Mouse (Mus musculus) neural tube, embryonic 11.5 days (tissue): ENCODE results near the gene Nudt16l1. TPM values are rescaled to one million over a fixed set of nuclear protein-coding genes. Genes with fewer than 3 reads are reported as not detected.

ENCODE experiments used
- ATAC-seq: fragments of 200-750 bp; cut with Nextera tagmentation; 2 replicates; pipeline ENCODE4 v1.8.0; 2017; ENCODE audit warnings: moderate number of reproducible peaks, mild to moderate bottlenecking, moderate TSS enrichment, moderate library complexity; ENCODE audit not compliant: insufficient read depth, low FRiP score, low TSS enrichment
- DNase-seq: peaks from one replicate; pipeline ENCODE4 v3.0.0-alpha.2; 2015; ENCODE audit warnings: low spot score
- H3K27ac ChIP-seq: fragments of 300-500 bp; sonication (generic); 2 replicates; pipeline ENCODE4 v1.5.1; 2014; ENCODE audit warnings: low read depth, mild to moderate bottlenecking, low read length
- H3K27me3 ChIP-seq: fragments of 300-500 bp; sonication (generic); 2 replicates; pipeline ENCODE4 v1.6.1; 2014; ENCODE audit warnings: mild to moderate bottlenecking, low read length, mixed read lengths; ENCODE audit not compliant: control insufficient read depth, insufficient read depth
- H3K36me3 ChIP-seq: fragments of 300-500 bp; sonication (generic); 2 replicates; pipeline ENCODE4 v1.6.1; 2014; ENCODE audit warnings: mild to moderate bottlenecking, low read length, moderate library complexity, mixed read lengths; ENCODE audit not compliant: control insufficient read depth, insufficient read depth
- H3K4me1 ChIP-seq: fragments of 300-500 bp; sonication (generic); 2 replicates; pipeline ENCODE4 v1.6.1; 2014; ENCODE audit warnings: low read length, mixed read lengths; ENCODE audit not compliant: control insufficient read depth, insufficient read depth
- H3K4me2 ChIP-seq: fragments of 300-500 bp; sonication (generic); 2 replicates; pipeline ENCODE4 v1.6.1; 2014; ENCODE audit warnings: low read depth, mild to moderate bottlenecking, moderate library complexity
- H3K4me3 ChIP-seq: fragments of 300-500 bp; sonication (generic); 2 replicates; pipeline ENCODE4 v1.5.1; 2014; ENCODE audit warnings: low read depth, low read length
- H3K9ac ChIP-seq: fragments of 300-500 bp; sonication (generic); 2 replicates; pipeline ENCODE4 v1.6.1; 2014; ENCODE audit warnings: mild to moderate bottlenecking, low read length
- H3K9me3 ChIP-seq: fragments of 300-500 bp; sonication (generic); 2 replicates; pipeline ENCODE4 v1.6.1; 2016; ENCODE audit warnings: low read length; ENCODE audit not compliant: control insufficient read depth
- WGBS: fragments of 180-500 bp; shearing (Covaris S2); extraction: QIAGEN DNeasy Blood & Tissue Kit; methylation state at CpG from one replicate; pipeline ENCODE4 v1.1.7; 2014; 5-methylcytosine and 5-hydroxymethylcytosine counted together
- polyA plus RNA-seq: library from polyadenylated mRNA; unstranded; fragments of >200 nt; fragmentation: Nextera tagmentation; extraction: Ambion mirVana; gene quantifications from 2 replicates; pipeline ENCODE4 v1.2.1, GENCODE M21; 2014

Gene Nudt16l1
- polyA plus RNA-seq, 1 experiment from 2014 or later, result 141 TPM

GRCm38 (mm10) chr16:4923996-4924395, 14.6 kb upstream of the Nudt16l1 start:
- H3K4me1 ChIP-seq, result no peaks in the 10 kb centered on the region
- H3K9me3 ChIP-seq, result no peaks in the 10 kb centered on the region
- H3K27ac ChIP-seq, result no peak overlapping the region
- peaks cover 4% of the 10 kb centered on the region for H3K36me3 ChIP-seq
- H3K9ac ChIP-seq, result no peak overlapping the region
- WGBS, result 93% methylated on average over 5 of the region's 5 CpGs
- ATAC-seq (no peak), DNase-seq (no peak)
- H3K27me3 ChIP-seq, result no peaks in the 10 kb centered on the region
- H3K4me3 ChIP-seq, result no peak overlapping the region
- H3K4me2 ChIP-seq, result no peak overlapping the region

DNA sequence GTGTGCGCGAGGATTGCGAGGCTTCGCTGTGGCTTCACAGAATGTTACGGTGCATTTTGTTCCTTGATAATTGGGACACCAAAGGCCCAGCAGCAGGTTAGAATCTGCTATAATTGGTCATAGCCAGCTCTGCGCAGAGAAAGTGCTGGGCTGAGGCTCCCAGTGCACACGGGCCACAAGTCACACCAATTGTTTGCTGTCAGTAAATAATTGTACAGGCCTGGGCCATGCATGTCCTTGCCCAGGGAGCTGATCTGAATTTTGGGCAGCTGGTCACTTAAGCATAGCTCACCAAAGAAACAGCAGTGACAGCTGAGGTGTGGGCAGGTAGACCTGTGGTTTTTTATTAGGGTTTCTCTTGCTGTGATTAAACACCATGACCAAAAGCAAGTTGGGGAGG, 10.6 kb upstream of the Nudt16l1 start:
- H3K9ac ChIP-seq, result no peak overlapping the region
- H3K4me1 ChIP-seq, result no peaks in the 10 kb centered on the region
- H3K36me3 ChIP-seq, result peaks cover 8% of the 10 kb centered on the region
- H3K4me3 ChIP-seq, result no peak overlapping the region
- no peak overlapping the region for H3K27ac ChIP-seq
- no peak overlapping the region for H3K4me2 ChIP-seq
- no peak for ATAC-seq
- no peak for DNase-seq
- H3K27me3 ChIP-seq, result no peaks in the 10 kb centered on the region
- 96% methylated on average over 7 of the region's 7 CpGs for WGBS
- no peaks in the 10 kb centered on the region for H3K9me3 ChIP-seq

DNA sequence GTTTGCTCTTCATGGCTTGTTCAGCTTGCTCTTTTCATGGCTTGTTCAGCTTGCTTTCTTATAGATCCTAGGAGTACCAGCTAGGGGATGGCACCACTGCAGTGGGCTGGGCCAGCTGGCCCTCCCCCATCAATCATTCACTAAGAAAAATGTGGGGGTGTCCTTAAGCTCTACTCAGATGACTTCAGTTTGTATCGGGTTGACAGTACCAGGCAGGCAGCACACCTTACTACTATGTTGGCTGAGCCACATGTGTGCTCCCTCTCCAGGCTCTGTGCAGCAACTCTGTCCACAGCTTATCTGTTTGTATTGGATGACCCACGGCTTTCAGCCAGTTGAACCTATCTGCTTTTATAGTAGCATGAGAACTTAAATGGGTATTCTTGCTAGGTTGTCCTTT, 10.1 kb upstream of the Nudt16l1 start:
- Histone ChIP-seq H3K27ac (no peak overlapping the region), H3K4me1 (no peaks in the 10 kb centered on the region), H3K4me3 (no peak overlapping the region), H3K9ac (no peak overlapping the region), H3K4me2 (no peak overlapping the region), H3K9me3 (no peaks in the 10 kb centered on the region), H3K27me3 (no peaks in the 10 kb centered on the region), H3K36me3 (peaks cover 8% of the 10 kb centered on the region)
- ATAC-seq (no peak), DNase-seq (no peak)
- WGBS, result 95% methylated on average over 2 of the region's 2 CpGs

DNA sequence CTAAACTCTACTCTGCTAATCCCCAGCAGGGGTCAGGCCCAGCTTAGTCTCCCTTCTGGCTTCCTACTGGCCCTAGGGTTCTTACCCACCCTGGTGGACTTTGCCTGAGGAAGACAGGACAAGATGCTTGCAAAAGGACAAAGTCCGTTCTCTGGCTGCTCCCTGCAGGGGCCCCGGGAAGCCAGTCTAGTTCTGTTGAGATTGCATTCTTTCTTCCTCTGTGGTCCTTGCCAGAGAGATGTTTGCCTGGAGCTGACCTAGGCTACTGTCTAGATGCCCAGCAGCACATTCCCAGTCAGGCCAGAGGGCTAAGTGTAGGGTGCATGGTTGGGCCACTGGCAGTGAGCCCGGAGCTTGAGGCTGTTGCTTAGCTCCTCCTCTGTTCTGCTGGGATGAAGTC, 6.1 kb upstream of the Nudt16l1 start:
- 84% methylated on average over 3 of the region's 3 CpGs for WGBS
- H3K36me3 ChIP-seq, result peaks cover 11% of the 10 kb centered on the region
- no peaks in the 10 kb centered on the region for H3K4me1 ChIP-seq
- ATAC-seq (no peak), DNase-seq (no peak)
- H3K9me3 ChIP-seq, result no peaks in the 10 kb centered on the region
- no peak overlapping the region for H3K4me2 ChIP-seq
- no peak overlapping the region for H3K9ac ChIP-seq
- no peak overlapping the region for H3K27ac ChIP-seq
- H3K4me3 ChIP-seq, result no peak overlapping the region
- H3K27me3 ChIP-seq, result no peaks in the 10 kb centered on the region

DNA sequence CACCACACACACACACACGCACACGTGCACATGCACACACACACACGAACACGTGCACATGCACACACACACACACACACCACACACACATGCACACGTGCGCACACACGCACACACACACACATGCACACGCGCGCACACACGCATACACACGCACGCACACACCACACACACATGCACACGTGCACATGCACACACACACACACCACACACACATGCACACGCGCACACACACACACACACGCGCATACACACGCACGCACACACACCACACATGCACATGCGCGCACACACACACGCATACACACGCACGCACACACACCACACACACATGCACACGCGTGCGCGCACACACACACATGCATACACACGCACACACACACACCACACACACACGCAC, 3.1 kb upstream of the Nudt16l1 start:
- no peak overlapping the region for H3K27ac ChIP-seq
- WGBS, result 98% methylated on average over 31 of the region's 31 CpGs
- H3K4me3 ChIP-seq, result no peak overlapping the region
- H3K27me3 ChIP-seq, result no peaks in the 10 kb centered on the region
- no peak overlapping the region for H3K9ac ChIP-seq
- peaks cover 10% of the 10 kb centered on the region for H3K4me1 ChIP-seq
- DNase-seq (no peak), ATAC-seq (no peak)
- H3K36me3 ChIP-seq, result peaks cover 10% of the 10 kb centered on the region
- H3K9me3 ChIP-seq, result no peaks in the 10 kb centered on the region
- no peak overlapping the region for H3K4me2 ChIP-seq

DNA sequence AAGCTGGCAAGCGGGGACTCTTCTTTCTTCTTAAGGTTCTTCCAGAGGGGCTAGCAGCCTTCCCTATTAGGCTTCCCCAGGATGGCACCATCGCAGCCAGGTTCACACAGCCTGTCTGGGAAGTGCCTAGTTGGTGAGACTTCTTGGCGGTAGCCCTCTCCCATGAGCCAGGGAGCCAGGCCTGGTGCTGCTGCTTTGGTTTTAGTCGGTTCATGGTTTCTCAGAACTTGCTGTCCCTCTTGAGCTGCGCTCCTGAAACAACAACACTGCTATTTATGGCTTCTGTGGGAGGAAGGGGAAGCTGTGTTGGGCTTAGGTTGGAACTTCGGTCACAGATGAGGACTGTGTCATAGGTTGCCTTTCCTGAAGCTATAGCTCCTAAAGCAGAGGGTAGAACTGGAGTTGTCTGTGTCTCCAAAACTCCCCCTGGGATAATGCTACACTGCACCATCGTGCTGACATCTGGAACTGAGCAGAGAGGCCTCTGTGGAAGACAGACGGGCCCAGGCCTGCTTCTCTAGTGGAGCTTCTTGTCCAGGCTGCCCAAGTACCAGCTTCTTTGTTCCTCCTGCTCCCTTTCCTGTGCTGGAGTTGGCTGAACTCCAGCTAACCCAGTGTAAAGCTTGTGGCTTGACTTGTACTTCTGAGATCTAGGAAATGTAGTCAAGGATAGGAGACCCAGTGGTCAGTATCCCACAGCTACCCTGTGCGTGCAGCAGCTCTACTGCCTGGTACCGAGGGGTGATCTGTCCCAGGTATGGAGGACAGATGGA, 2.4 kb upstream of the Nudt16l1 start:
- H3K27ac ChIP-seq, result no peak overlapping the region
- no peak overlapping the region for H3K4me3 ChIP-seq
- DNase-seq (no peak), ATAC-seq (no peak)
- WGBS, result 91% methylated on average over 10 of the region's 10 CpGs
- H3K4me2 ChIP-seq, result no peak overlapping the region
- no peak overlapping the region for H3K9ac ChIP-seq
- no peaks in the 10 kb centered on the region for H3K9me3 ChIP-seq
- H3K27me3 ChIP-seq, result no peaks in the 10 kb centered on the region
- peaks cover 14% of the 10 kb centered on the region for H3K36me3 ChIP-seq
- H3K4me1 ChIP-seq, result peaks cover 10% of the 10 kb centered on the region

DNA sequence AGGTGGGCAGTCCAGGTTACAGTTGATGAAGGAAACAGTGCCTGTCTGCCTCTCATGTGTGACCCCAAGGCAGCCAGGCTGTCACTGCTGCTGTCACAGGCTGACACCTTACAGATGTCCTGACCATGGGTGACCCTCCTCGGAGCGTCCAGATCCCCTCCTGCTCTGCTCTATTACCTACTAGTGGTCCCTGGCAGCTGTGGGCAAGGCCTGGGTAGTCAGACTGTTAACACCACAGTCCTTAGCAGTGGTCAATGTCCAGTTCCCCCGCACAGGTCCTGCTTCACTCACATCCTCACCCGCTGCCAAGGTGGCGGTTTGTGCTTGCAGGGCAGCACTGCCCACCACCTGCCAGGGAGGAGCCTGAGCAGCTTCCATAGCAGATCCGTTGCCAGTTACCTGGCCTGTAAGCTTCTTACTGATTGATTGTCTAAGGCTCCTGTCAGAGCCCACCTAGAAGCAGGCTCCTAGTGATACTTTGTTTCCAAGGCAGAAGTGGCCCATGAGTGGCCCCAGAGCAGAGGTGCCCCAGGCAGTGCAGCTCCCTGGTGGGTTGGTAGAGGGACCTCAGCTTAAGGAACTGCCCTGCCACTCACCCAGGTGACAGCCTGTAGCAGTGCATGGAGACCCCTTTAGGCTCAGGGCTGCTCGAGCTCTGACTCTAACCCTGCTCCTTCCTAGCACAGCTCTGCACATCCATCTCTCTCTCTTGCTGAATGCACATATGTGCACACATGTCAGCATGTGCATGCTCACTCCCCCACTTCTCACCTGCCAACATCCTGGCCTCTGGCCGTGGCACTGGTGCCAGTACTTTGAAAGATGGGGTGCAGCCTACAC, 990 bp upstream of the Nudt16l1 start:
- Histone ChIP-seq H3K27me3 (no peaks in the 10 kb centered on the region), H3K9ac (no peak overlapping the region), H3K9me3 (no peaks in the 10 kb centered on the region), H3K4me2 (no peak overlapping the region), H3K27ac (no peak overlapping the region), H3K36me3 (peaks cover 14% of the 10 kb centered on the region), H3K4me3 (no peak overlapping the region), H3K4me1 (peaks cover 10% of the 10 kb centered on the region)
- WGBS, result 85% methylated on average over 8 of the region's 8 CpGs
- DNase-seq (no peak), ATAC-seq (no peak)

DNA sequence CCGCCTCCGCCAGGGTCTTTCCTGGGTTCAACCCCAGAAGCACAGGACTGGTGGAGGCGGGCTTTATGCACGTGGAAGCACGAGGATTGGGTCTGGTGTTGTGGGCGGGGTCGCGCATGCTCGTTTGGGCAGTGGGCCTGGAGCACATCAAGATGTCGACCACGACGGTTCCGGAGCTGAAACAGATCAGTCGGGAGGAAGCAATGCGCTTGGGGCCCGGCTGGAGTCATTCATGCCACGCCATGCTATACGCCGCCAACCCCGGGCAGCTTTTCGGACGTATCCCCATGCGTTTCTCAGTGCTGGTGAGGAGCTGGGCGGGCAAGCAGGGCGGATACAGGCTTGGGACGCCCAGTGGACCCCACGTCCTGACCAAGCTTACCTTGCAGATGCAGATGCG, 428 bp downstream of the Nudt16l1 start:
- Histone ChIP-seq H3K27ac (peak overlapping the region; percentile 60; the same call in 1 of the 2 replicates), H3K36me3 (peaks cover 16% of the 10 kb centered on the region), H3K9me3 (no peaks in the 10 kb centered on the region), H3K9ac (peak overlapping the region; percentile 88), H3K4me1 (peaks cover 10% of the 10 kb centered on the region), H3K27me3 (no peaks in the 10 kb centered on the region), H3K4me3 (peak overlapping the region; percentile 90), H3K4me2 (peak overlapping the region; percentile 98)
- WGBS, result under 1% methylated on average over 28 of the region's 28 CpGs
- peak; percentile 94 for DNase-seq
- peak; percentile 92 for ATAC-seq
